Mouse (Mus musculus) MN1 (cell line): Measurements from ENCODE around the gene Zyg11b.

Source experiments
- DNase-seq: peaks from one replicate; pipeline ENCODE4 v3.0.0-alpha.2; 2016; ENCODE audit warnings: low spot score

Zyg11b gene

GRCm38 (mm10) chr4:108318649-108319615 lies 18.0 kb upstream of the Zyg11b start:
- DNase-seq = no peak

- no peak for DNase-seq
These were observed 17.0 kb upstream of the Zyg11b start for GRCm38 (mm10) chr4:108317656-108318605.

GRCm38 (mm10) chr4:108314041-108314440 lies 13.1 kb upstream of the Zyg11b start:
- DNase-seq = no peak

GRCm38 (mm10) chr4:108310706-108311105 lies 9.8 kb upstream of the Zyg11b start:
- no peak for DNase-seq

GRCm38 (mm10) chr4:108302296-108302890 lies 1.5 kb upstream of the Zyg11b start:
- DNase-seq = no peak

- no peak for DNase-seq
These were observed 630 bp downstream of the Zyg11b start for GRCm38 (mm10) chr4:108300266-108300665.

- no peak for DNase-seq
These were observed 23.9 kb downstream of the Zyg11b start for GRCm38 (mm10) chr4:108276973-108277372.

- no peak for DNase-seq
These were observed 28.6 kb downstream of the Zyg11b start for GRCm38 (mm10) chr4:108272286-108272685.

GRCm38 (mm10) chr4:108265774-108266173 lies 35.1 kb downstream of the Zyg11b start:
- no peak for DNase-seq

- no peak for DNase-seq
These were observed 47.6 kb downstream of the Zyg11b start for GRCm38 (mm10) chr4:108253317-108253716.

GRCm38 (mm10) chr4:108250501-108250900 lies 50.4 kb downstream of the Zyg11b start:
- no peak for DNase-seq

- DNase-seq = no peak
These were observed 51.6 kb downstream of the Zyg11b start for GRCm38 (mm10) chr4:108249314-108249713.

- no peak for DNase-seq
These were observed 67.2 kb downstream of the Zyg11b start for GRCm38 (mm10) chr4:108233654-108234053.

- no peak for DNase-seq
These were observed 75.5 kb downstream of the Zyg11b start for GRCm38 (mm10) chr4:108225341-108225872.

- no peak for DNase-seq
These were observed 78.4 kb downstream of the Zyg11b start for GRCm38 (mm10) chr4:108222507-108222906.

- DNase-seq = no peak
These were observed 81.9 kb downstream of the Zyg11b start for GRCm38 (mm10) chr4:108219019-108219418.

- DNase-seq = no peak
These were observed 83.3 kb downstream of the Zyg11b start, which contains the start of gene Zyg11a for GRCm38 (mm10) chr4:108217332-108218179. Zyg11a (minus strand) TSS chr4:108218048.

GRCm38 (mm10) chr4:108213023-108213422 lies 87.9 kb downstream of the Zyg11b start:
- no peak for DNase-seq

GRCm38 (mm10) chr4:108204629-108205028 lies 96.3 kb downstream of the Zyg11b start:
- DNase-seq = no peak

- no peak for DNase-seq
These were observed 101.7 kb downstream of the Zyg11b start for GRCm38 (mm10) chr4:108199236-108199635.
